Mouse (Mus musculus): Measurements from ENCODE around the gene Daglb. TPM values are rescaled to one million over a fixed set of nuclear protein-coding genes. Genes with fewer than 3 reads are reported as not detected.
"Not testable (repeated sequence)": the region's sequence is repeated elsewhere in the genome, so short reads cannot be mapped to it uniquely, and the experiment has no call there.

Gene Daglb
- polyA plus RNA-seq, 1 experiment from 2014 or later = 7.2 TPM

GRCm38 (mm10) chr5:143534922-143535321 is 70.5 kb downstream of the Daglb start:
- Histone ChIP-seq H3K9ac (ENCODE audit: low read depth, low read length) (no peak overlapping the region), H3K9me3 (ENCODE audit: control insufficient read depth, low read length) (no peaks in the 10 kb centered on the region), H3K27me3 (ENCODE audit: control insufficient read depth, insufficient read depth, low read length) (no peaks in the 10 kb centered on the region), H3K4me3 (ENCODE audit: low read length) (no peak overlapping the region), H3K4me2 (replicated peaks; ENCODE audit: low read depth, low read length) (no peak overlapping the region), H3K4me1 (ENCODE audit: control insufficient read depth, insufficient read depth, low read length) (no peaks in the 10 kb centered on the region), H3K36me3 (ENCODE audit: control insufficient read depth, insufficient read depth, low read length) (no peaks in the 10 kb centered on the region), H3K27ac (ENCODE audit: low read depth, low read length) (no peak overlapping the region)
- no peak for ATAC-seq (ENCODE audit: low FRiP score, low TSS enrichment)
- 74% methylated on average over 4 of the region's 4 CpGs for WGBS

GRCm38 (mm10) chr5:143537022-143537421 is 72.6 kb downstream of the Daglb start:
- H3K9me3 ChIP-seq (ENCODE audit: control insufficient read depth, low read length) = no peaks in the 10 kb centered on the region
- H3K4me2 ChIP-seq (replicated peaks; ENCODE audit: low read depth, low read length) = no peak overlapping the region
- no peaks in the 10 kb centered on the region for H3K4me1 ChIP-seq (ENCODE audit: control insufficient read depth, insufficient read depth, low read length)
- no peaks in the 10 kb centered on the region for H3K36me3 ChIP-seq (ENCODE audit: control insufficient read depth, insufficient read depth, low read length)
- H3K9ac ChIP-seq (ENCODE audit: low read depth, low read length) = no peak overlapping the region
- no peak overlapping the region for H3K4me3 ChIP-seq (ENCODE audit: low read length)
- H3K27me3 ChIP-seq (ENCODE audit: control insufficient read depth, insufficient read depth, low read length) = no peaks in the 10 kb centered on the region
- H3K27ac ChIP-seq (ENCODE audit: low read depth, low read length) = no peak overlapping the region
- WGBS = 47% methylated on average over 2 of the region's 2 CpGs
- no peak for ATAC-seq (ENCODE audit: low FRiP score, low TSS enrichment)

- WGBS = 92% methylated on average over 8 of the region's 8 CpGs
- Histone ChIP-seq H3K9me3 (ENCODE audit: control insufficient read depth, low read length) (no peaks in the 10 kb centered on the region), H3K9ac (ENCODE audit: low read depth, low read length) (no peak overlapping the region), H3K4me2 (replicated peaks; ENCODE audit: low read depth, low read length) (no peak overlapping the region), H3K36me3 (ENCODE audit: control insufficient read depth, insufficient read depth, low read length) (no peaks in the 10 kb centered on the region), H3K27ac (ENCODE audit: low read depth, low read length) (no peak overlapping the region), H3K4me3 (ENCODE audit: low read length) (no peak overlapping the region), H3K4me1 (ENCODE audit: control insufficient read depth, insufficient read depth, low read length) (no peaks in the 10 kb centered on the region), H3K27me3 (ENCODE audit: control insufficient read depth, insufficient read depth, low read length) (no peaks in the 10 kb centered on the region)
- ATAC-seq (ENCODE audit: low FRiP score, low TSS enrichment) = no peak
These were observed 74.7 kb downstream of the Daglb start for GRCm38 (mm10) chr5:143539111-143539510.

- H3K27me3 ChIP-seq (ENCODE audit: control insufficient read depth, insufficient read depth, low read length) = no peaks in the 10 kb centered on the region
- no peak overlapping the region for H3K27ac ChIP-seq (ENCODE audit: low read depth, low read length)
- 9% methylated on average over 11 of the region's 11 CpGs for WGBS
- H3K4me3 ChIP-seq (ENCODE audit: low read length) = no peak overlapping the region
- H3K9me3 ChIP-seq (ENCODE audit: control insufficient read depth, low read length) = no peaks in the 10 kb centered on the region
- no peak overlapping the region for H3K9ac ChIP-seq (ENCODE audit: low read depth, low read length)
- no peak overlapping the region for H3K4me2 ChIP-seq (replicated peaks; ENCODE audit: low read depth, low read length)
- ATAC-seq (ENCODE audit: low FRiP score, low TSS enrichment) = no peak
- peaks cover 13% of the 10 kb centered on the region; the same call in 1 of the 2 replicates for H3K4me1 ChIP-seq (ENCODE audit: control insufficient read depth, insufficient read depth, low read length)
- H3K36me3 ChIP-seq (ENCODE audit: control insufficient read depth, insufficient read depth, low read length) = no peaks in the 10 kb centered on the region
These were observed 83.0 kb downstream of the Daglb start for GRCm38 (mm10) chr5:143547384-143547783.

- Histone ChIP-seq H3K36me3 (ENCODE audit: control insufficient read depth, insufficient read depth, low read length) (no peaks in the 10 kb centered on the region), H3K4me1 (ENCODE audit: control insufficient read depth, insufficient read depth, low read length) (peaks cover 13% of the 10 kb centered on the region; the same call in 1 of the 2 replicates), H3K9ac (ENCODE audit: low read depth, low read length) (no peak overlapping the region), H3K27me3 (ENCODE audit: control insufficient read depth, insufficient read depth, low read length) (no peaks in the 10 kb centered on the region), H3K9me3 (ENCODE audit: control insufficient read depth, low read length) (no peaks in the 10 kb centered on the region), H3K4me2 (replicated peaks; ENCODE audit: low read depth, low read length) (no peak overlapping the region), H3K4me3 (ENCODE audit: low read length) (no peak overlapping the region), H3K27ac (ENCODE audit: low read depth, low read length) (peak overlapping the region; percentile 53; the same call in 1 of the 2 replicates)
- WGBS = 53% methylated on average over 10 of the region's 10 CpGs
- ATAC-seq (ENCODE audit: low FRiP score, low TSS enrichment) = peak; percentile 11; the same call in 1 of the 2 replicates
These were observed 83.5 kb downstream of the Daglb start for GRCm38 (mm10) chr5:143547866-143548265.

GRCm38 (mm10) chr5:143548401-143548846 is 84.0 kb downstream of the Daglb start:
- peak overlapping the region; percentile 73 for H3K9ac ChIP-seq (ENCODE audit: low read depth, low read length)
- H3K27ac ChIP-seq (ENCODE audit: low read depth, low read length) = peak overlapping the region; percentile 53
- WGBS = under 1% methylated on average over 34 of the region's 37 CpGs
- no peaks in the 10 kb centered on the region for H3K9me3 ChIP-seq (ENCODE audit: control insufficient read depth, low read length)
- peak overlapping the region; percentile 95 for H3K4me2 ChIP-seq (replicated peaks; ENCODE audit: low read depth, low read length)
- H3K4me3 ChIP-seq (ENCODE audit: low read length) = peak overlapping the region; percentile 70
- no peaks in the 10 kb centered on the region for H3K27me3 ChIP-seq (ENCODE audit: control insufficient read depth, insufficient read depth, low read length)
- ATAC-seq (ENCODE audit: low FRiP score, low TSS enrichment) = peak; percentile 95
- no peaks in the 10 kb centered on the region for H3K36me3 ChIP-seq (ENCODE audit: control insufficient read depth, insufficient read depth, low read length)
- H3K4me1 ChIP-seq (ENCODE audit: control insufficient read depth, insufficient read depth, low read length) = peaks cover 13% of the 10 kb centered on the region; the same call in 1 of the 2 replicates

GRCm38 (mm10) chr5:143548922-143549321 is 84.5 kb downstream of the Daglb start:
- not testable (repeated sequence) for H3K27me3 ChIP-seq (ENCODE audit: control insufficient read depth, insufficient read depth, low read length); H3K9me3 ChIP-seq (ENCODE audit: control insufficient read depth, low read length); H3K36me3 ChIP-seq (ENCODE audit: control insufficient read depth, insufficient read depth, low read length)
- Histone ChIP-seq H3K27ac (ENCODE audit: low read depth, low read length) (peak overlapping the region; percentile 48; the same call in 1 of the 2 replicates), H3K4me1 (ENCODE audit: control insufficient read depth, insufficient read depth, low read length) (peaks cover 13% of the 10 kb centered on the region; the same call in 1 of the 2 replicates), H3K9ac (ENCODE audit: low read depth, low read length) (peak overlapping the region; percentile 73), H3K4me2 (replicated peaks; ENCODE audit: low read depth, low read length) (peak overlapping the region; percentile 95), H3K4me3 (ENCODE audit: low read length) (peak overlapping the region; percentile 70)
- ATAC-seq (ENCODE audit: low FRiP score, low TSS enrichment) = peak; percentile 55
- under 1% methylated on average over 25 of the region's 28 CpGs for WGBS

- Histone ChIP-seq H3K4me3 (ENCODE audit: low read length) (no peak overlapping the region), H3K27ac (ENCODE audit: low read depth, low read length) (no peak overlapping the region), H3K36me3 (ENCODE audit: control insufficient read depth, insufficient read depth, low read length) (no peaks in the 10 kb centered on the region), H3K4me2 (replicated peaks; ENCODE audit: low read depth, low read length) (no peak overlapping the region), H3K9ac (ENCODE audit: low read depth, low read length) (no peak overlapping the region), H3K9me3 (ENCODE audit: control insufficient read depth, low read length) (no peaks in the 10 kb centered on the region), H3K4me1 (ENCODE audit: control insufficient read depth, insufficient read depth, low read length) (peaks cover 13% of the 10 kb centered on the region; the same call in 1 of the 2 replicates), H3K27me3 (ENCODE audit: control insufficient read depth, insufficient read depth, low read length) (no peaks in the 10 kb centered on the region)
- 87% methylated on average over 6 of the region's 6 CpGs for WGBS
- no peak for ATAC-seq (ENCODE audit: low FRiP score, low TSS enrichment)
These were observed 88.5 kb downstream of the Daglb start for GRCm38 (mm10) chr5:143552911-143553310.

- WGBS = 87% methylated on average over 6 of the region's 6 CpGs
- Histone ChIP-seq H3K9ac (ENCODE audit: low read depth, low read length) (no peak overlapping the region), H3K36me3 (ENCODE audit: control insufficient read depth, insufficient read depth, low read length) (no peaks in the 10 kb centered on the region), H3K27me3 (ENCODE audit: control insufficient read depth, insufficient read depth, low read length) (no peaks in the 10 kb centered on the region), H3K27ac (ENCODE audit: low read depth, low read length) (no peak overlapping the region), H3K4me2 (replicated peaks; ENCODE audit: low read depth, low read length) (no peak overlapping the region), H3K4me3 (ENCODE audit: low read length) (no peak overlapping the region), H3K4me1 (ENCODE audit: control insufficient read depth, insufficient read depth, low read length) (peaks cover under 1% of the 10 kb centered on the region; the same call in 1 of the 2 replicates), H3K9me3 (ENCODE audit: control insufficient read depth, low read length) (no peaks in the 10 kb centered on the region)
- ATAC-seq (ENCODE audit: low FRiP score, low TSS enrichment) = no peak
These were observed 90.8 kb downstream of the Daglb start for GRCm38 (mm10) chr5:143555233-143555632.

Data from kidney, embryonic 14.5 days (tissue).